Mouse (Mus musculus) midbrain, embryonic 16.5 days (tissue): ENCODE measurements around the gene Gtpbp4. TPM values are rescaled to one million over a fixed set of nuclear protein-coding genes. Genes with fewer than 3 reads are reported as not detected.
"Not testable (repeated sequence)": the region's sequence is repeated elsewhere in the genome, so short reads cannot be mapped to it uniquely, and the experiment has no call there.

Source experiments
- ATAC-seq: fragments of 200-750 bp; cut with Nextera tagmentation; 2 replicates; pipeline ENCODE4 v1.8.0; 2017; ENCODE audit warnings: moderate TSS enrichment
- H3K27ac ChIP-seq: fragments of 300-500 bp; sonication (generic); 2 replicates; pipeline ENCODE4 v1.5.1; 2014; ENCODE audit warnings: mild to moderate bottlenecking, low read length, mixed read lengths
- H3K27me3 ChIP-seq: fragments of 300-500 bp; sonication (generic); 2 replicates; pipeline ENCODE4 v1.6.1; 2014; ENCODE audit warnings: low read depth, low read length, mixed read lengths; ENCODE audit not compliant: control insufficient read depth, insufficient read depth
- H3K36me3 ChIP-seq: fragments of 300-500 bp; sonication (generic); 2 replicates; pipeline ENCODE4 v1.6.1; 2014; ENCODE audit warnings: mild to moderate bottlenecking, low read length, moderate library complexity, mixed read lengths; ENCODE audit not compliant: control insufficient read depth, insufficient read depth
- H3K4me1 ChIP-seq: fragments of 300-500 bp; sonication (generic); 2 replicates; pipeline ENCODE4 v1.6.1; 2014; ENCODE audit warnings: mild to moderate bottlenecking, low read length, mixed read lengths; ENCODE audit not compliant: control insufficient read depth, insufficient read depth
- H3K4me2 ChIP-seq: fragments of 300-500 bp; sonication (generic); 2 replicates; pipeline ENCODE4 v1.6.1; 2014; ENCODE audit warnings: mild to moderate bottlenecking, low read length, mixed read lengths
- H3K4me3 ChIP-seq: fragments of 300-500 bp; sonication (generic); 2 replicates; pipeline ENCODE4 v1.5.1; 2014; ENCODE audit warnings: low read depth, mild to moderate bottlenecking, low read length, moderate library complexity, mixed read lengths
- H3K9ac ChIP-seq: fragments of 300-500 bp; sonication (generic); 2 replicates; pipeline ENCODE4 v1.6.1; 2014; ENCODE audit warnings: low read depth, low read length, mixed read lengths
- H3K9me3 ChIP-seq: fragments of 300-500 bp; sonication (generic); replicated peaks from 2 replicates; pipeline ENCODE4 v1.6.1; 2014; ENCODE audit warnings: mild to moderate bottlenecking, low read length, mixed read lengths; ENCODE audit not compliant: control insufficient read depth, poor library complexity, severe bottlenecking
- WGBS: fragments of 180-500 bp; shearing (Covaris S2); extraction: QIAGEN DNeasy Blood & Tissue Kit; methylation state at CpG from one replicate; pipeline ENCODE4 v1.1.7; 2014; 5-methylcytosine and 5-hydroxymethylcytosine counted together
- polyA plus RNA-seq: library from polyadenylated mRNA; unstranded; fragments of >200 nt; fragmentation: Nextera tagmentation; extraction: Ambion mirVana; gene quantifications from 2 replicates; pipeline ENCODE4 v1.2.1, GENCODE M21; 2015

The Gtpbp4 gene
- polyA plus RNA-seq, 1 experiment from 2014 or later: 57.0 TPM

DNA sequence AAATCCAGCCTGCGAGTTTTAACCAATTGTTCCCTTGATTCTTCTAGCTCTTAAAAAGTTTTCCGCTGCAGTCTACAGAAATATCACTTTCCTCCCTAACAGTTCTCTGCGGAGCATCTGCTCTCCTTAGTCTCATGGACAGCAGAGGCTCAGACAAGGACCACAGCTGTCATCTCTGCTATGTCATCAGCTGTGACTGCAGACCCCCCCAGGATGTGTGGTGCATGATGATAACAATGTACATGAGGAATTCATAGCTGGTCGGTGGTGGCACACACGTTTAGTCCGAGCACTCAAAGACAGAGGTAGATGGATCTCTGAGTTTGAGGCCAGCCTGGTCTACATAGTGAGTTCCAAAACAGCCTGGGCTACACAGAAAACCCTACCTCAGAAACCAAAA, 36.3 kb downstream of the Gtpbp4 start:
- not testable (repeated sequence) for H3K4me1 ChIP-seq, H3K9me3 ChIP-seq, ATAC-seq, H3K36me3 ChIP-seq, H3K9ac ChIP-seq, H3K27me3 ChIP-seq, H3K4me3 ChIP-seq, H3K4me2 ChIP-seq, H3K27ac ChIP-seq
- WGBS: 95% methylated on average over 5 of the region's 6 CpGs

DNA sequence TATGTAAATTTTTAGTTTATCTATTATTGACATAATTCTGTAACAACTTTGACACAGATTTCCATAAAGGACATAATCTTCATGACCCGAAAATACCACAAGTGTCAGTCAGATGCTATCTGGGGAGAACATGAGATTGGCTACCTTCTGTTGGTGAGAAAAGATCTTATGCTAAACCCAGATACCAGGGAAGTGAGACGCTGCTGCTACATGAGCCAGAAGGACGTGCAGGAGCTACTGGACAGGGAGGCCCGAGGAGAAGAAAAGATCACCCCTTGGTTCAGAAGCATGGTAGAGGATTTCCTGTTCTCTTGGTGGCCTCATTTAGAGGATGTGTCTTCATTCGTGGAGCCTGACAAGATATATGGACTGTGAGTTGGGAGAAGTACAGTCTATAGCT, 36.8 kb downstream of the Gtpbp4 start:
- WGBS: 86% methylated on average over 1 of the region's 5 CpGs
- H3K4me3 ChIP-seq, H3K9ac ChIP-seq, H3K27me3 ChIP-seq, H3K4me1 ChIP-seq, H3K4me2 ChIP-seq, H3K36me3 ChIP-seq, ATAC-seq, H3K9me3 ChIP-seq, H3K27ac ChIP-seq: not testable (repeated sequence)

DNA sequence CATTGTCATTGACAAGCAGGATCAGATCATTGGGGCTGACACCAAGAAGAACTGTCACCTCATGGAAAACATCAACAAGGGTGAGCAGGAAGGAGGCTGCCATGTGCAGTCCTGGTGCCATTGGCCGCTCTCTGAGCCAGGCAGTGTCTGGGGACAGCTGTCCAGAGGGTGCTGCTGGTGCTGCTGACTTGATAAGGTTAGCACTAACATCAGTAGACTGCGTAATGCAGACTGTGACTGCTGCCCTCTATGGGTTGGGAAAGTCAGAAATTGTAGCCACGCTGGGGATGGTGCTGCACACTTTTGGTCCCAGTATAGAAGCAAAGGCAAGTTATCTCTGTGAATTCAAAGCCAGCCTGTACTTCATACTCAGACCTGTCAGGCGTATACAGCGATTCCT, 39.0 kb downstream of the Gtpbp4 start:
- not testable (repeated sequence) for H3K9me3 ChIP-seq, H3K9ac ChIP-seq, ATAC-seq, H3K27ac ChIP-seq, H3K27me3 ChIP-seq, H3K4me3 ChIP-seq, H3K4me2 ChIP-seq, H3K36me3 ChIP-seq, H3K4me1 ChIP-seq
- no CpG with 5 or more reads among the region's 5 CpGs for WGBS

DNA sequence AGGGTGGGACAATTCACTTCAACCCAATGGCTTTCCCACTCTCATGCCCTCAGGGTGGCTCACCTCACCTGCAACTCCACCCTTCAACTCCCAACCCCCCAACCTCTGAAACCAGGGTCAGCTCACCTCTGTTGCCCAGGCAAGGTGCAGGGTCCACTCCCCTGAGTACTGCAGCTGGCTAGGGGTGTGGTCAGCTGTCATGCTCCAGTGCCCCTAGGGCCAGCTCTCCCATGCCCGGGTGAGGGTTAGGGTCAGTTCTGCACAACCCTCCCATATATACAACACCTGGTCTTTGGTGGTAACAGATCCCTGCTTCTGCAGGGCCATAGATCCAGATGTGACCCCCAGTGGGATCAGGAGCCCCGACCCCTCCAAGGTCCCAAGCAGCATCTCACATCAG, 40.8 kb downstream of the Gtpbp4 start:
- not testable (repeated sequence) for H3K27ac ChIP-seq, H3K9me3 ChIP-seq, H3K36me3 ChIP-seq, H3K27me3 ChIP-seq, H3K9ac ChIP-seq, H3K4me2 ChIP-seq, H3K4me3 ChIP-seq, H3K4me1 ChIP-seq
- 88% methylated on average over 1 of the region's 2 CpGs for WGBS
- ATAC-seq: 0 out of 2 replicates have a peak, but pooled peaks have one; percentile 42

DNA sequence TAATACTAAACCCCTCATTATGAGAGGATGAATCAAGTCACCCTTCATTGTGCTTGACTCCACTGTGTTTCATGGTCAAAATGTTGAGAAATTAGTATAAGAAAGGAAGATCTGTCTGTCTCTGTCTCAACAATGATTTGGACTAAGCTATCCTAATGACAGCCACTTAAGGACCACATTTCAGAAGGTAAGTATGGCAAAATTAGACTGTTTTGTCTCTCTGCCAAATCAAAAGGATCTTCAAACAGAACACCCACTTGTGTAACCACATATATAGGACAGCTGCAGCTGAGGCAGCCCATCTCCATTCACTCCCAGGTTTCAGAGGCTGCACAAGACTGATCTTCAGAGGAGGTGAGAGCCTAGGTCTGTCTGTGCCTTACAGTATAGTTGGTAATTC, 43.3 kb downstream of the Gtpbp4 start, which contains the start of gene Idi2:
Gene Idi2 (plus strand): TSS at position 301 of the 400 bp plus-strand sequence.
- ATAC-seq, H3K9ac ChIP-seq, H3K36me3 ChIP-seq, H3K4me1 ChIP-seq, H3K9me3 ChIP-seq, H3K27ac ChIP-seq, H3K27me3 ChIP-seq, H3K4me2 ChIP-seq, H3K4me3 ChIP-seq: not testable (repeated sequence)

DNA sequence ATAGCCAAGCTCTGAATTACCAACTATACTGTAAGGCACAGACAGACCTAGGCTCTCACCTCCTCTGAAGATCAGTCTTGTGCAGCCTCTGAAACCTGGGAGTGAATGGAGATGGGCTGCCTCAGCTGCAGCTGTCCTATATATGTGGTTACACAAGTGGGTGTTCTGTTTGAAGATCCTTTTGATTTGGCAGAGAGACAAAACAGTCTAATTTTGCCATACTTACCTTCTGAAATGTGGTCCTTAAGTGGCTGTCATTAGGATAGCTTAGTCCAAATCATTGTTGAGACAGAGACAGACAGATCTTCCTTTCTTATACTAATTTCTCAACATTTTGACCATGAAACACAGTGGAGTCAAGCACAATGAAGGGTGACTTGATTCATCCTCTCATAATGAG, 47.8 kb downstream of the Gtpbp4 start, which contains the start of gene Gm9745:
Gene Gm9745 (minus strand): TSS at position 101 of the 400 bp plus-strand sequence.
- H3K9ac ChIP-seq, H3K9me3 ChIP-seq, H3K4me3 ChIP-seq, H3K4me2 ChIP-seq, H3K4me1 ChIP-seq, H3K27me3 ChIP-seq, H3K27ac ChIP-seq, H3K36me3 ChIP-seq, ATAC-seq: not testable (repeated sequence)

DNA sequence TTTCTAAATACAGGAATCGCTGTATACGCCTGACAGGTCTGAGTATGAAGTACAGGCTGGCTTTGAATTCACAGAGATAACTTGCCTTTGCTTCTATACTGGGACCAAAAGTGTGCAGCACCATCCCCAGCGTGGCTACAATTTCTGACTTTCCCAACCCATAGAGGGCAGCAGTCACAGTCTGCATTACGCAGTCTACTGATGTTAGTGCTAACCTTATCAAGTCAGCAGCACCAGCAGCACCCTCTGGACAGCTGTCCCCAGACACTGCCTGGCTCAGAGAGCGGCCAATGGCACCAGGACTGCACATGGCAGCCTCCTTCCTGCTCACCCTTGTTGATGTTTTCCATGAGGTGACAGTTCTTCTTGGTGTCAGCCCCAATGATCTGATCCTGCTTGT, 52.1 kb downstream of the Gtpbp4 start:
- not testable (repeated sequence) for H3K4me3 ChIP-seq, H3K36me3 ChIP-seq, H3K9ac ChIP-seq, ATAC-seq, H3K27ac ChIP-seq, H3K9me3 ChIP-seq, H3K4me2 ChIP-seq, H3K27me3 ChIP-seq, H3K4me1 ChIP-seq
- WGBS: no CpG with 5 or more reads among the region's 5 CpGs

DNA sequence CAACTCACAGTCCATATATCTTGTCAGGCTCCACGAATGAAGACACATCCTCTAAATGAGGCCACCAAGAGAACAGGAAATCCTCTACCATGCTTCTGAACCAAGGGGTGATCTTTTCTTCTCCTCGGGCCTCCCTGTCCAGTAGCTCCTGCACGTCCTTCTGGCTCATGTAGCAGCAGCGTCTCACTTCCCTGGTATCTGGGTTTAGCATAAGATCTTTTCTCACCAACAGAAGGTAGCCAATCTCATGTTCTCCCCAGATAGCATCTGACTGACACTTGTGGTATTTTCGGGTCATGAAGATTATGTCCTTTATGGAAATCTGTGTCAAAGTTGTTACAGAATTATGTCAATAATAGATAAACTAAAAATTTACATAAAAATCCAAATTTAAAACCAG, 54.2 kb downstream of the Gtpbp4 start:
- H3K9ac ChIP-seq, ATAC-seq, H3K9me3 ChIP-seq, H3K36me3 ChIP-seq, H3K27ac ChIP-seq, H3K27me3 ChIP-seq, H3K4me2 ChIP-seq, H3K4me3 ChIP-seq, H3K4me1 ChIP-seq: not testable (repeated sequence)
- WGBS: 50% methylated on average over 1 of the region's 5 CpGs

DNA sequence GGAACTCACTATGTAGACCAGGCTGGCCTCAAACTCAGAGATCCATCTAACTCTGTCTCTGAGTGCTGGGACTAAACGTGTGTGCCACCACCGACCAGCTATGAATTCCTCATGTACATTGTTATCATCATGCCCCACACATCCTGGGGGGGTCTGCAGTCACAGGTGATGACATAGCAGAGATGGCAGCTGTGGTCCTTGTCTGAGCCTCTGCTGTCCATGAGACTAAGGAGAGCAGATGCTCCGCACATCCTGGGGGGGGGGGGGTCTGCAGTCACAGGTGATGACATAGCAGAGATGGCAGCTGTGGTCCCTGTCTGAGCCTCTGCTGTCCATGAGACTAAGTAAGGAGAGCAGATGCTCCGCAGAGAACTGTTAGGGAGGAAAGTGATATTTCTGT, 54.8 kb downstream of the Gtpbp4 start:
- not testable (repeated sequence) for ATAC-seq

DNA sequence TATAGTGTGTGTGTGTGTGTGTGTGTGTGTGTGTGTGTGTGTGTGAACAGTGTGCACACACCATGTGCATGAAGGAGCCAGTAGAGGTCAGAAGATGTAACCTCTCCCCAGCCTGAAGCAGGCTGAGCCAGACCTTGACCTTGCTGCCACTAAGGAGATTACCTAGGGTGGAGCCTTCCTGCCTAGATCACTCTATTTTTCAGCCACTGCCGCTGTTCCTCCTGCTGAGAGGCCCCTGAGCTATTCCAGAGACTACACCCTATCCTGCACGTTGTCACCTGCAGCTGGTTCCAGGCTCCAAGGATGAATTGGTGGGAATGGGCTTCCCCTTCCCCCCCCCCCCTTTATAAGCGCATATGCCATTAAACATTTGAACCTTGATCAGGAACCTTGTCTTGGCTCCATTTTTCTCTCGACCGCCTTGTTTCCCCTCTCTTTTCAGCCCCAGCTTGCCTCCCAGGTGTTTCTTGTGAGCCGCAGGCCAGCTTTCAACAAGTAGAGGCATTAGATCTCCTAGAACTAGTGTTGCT, 58.2 kb downstream of the Gtpbp4 start:
- not testable (repeated sequence) for H3K36me3 ChIP-seq, H3K27me3 ChIP-seq, H3K27ac ChIP-seq, H3K9ac ChIP-seq, H3K4me2 ChIP-seq, H3K4me3 ChIP-seq, H3K9me3 ChIP-seq, H3K4me1 ChIP-seq, ATAC-seq
- WGBS: 77% methylated on average over 6 of the region's 6 CpGs

More for the DNA sequence above, 54.8 kb downstream of the Gtpbp4 start:
- not testable (repeated sequence) for H3K4me3 ChIP-seq, H3K9me3 ChIP-seq, H3K36me3 ChIP-seq, H3K4me1 ChIP-seq, H3K4me2 ChIP-seq, H3K9ac ChIP-seq, H3K27ac ChIP-seq, H3K27me3 ChIP-seq
- 87% methylated on average over 4 of the region's 4 CpGs for WGBS
